Mouse (Mus musculus) CD4-positive, CD25-positive, alpha-beta regulatory T cell, adult 4 months (primary cell): ENCODE data around the gene Lce3c. TPM values are rescaled to one million over a fixed set of nuclear protein-coding genes. Genes with fewer than 3 reads are reported as not detected.

Experiments
- ATAC-seq: one replicate; pipeline ENCODE4 v1.8.0; 2017
- polyA plus RNA-seq, 2 experiments: library from polyadenylated mRNA; unstranded; fragments of 100-300 nt; shearing (Covaris generic); gene quantifications; one replicate each; pipeline ENCODE4 v1.2.1; 2017

The Lce3c gene
- polyA plus RNA-seq, result not detected

DNA sequence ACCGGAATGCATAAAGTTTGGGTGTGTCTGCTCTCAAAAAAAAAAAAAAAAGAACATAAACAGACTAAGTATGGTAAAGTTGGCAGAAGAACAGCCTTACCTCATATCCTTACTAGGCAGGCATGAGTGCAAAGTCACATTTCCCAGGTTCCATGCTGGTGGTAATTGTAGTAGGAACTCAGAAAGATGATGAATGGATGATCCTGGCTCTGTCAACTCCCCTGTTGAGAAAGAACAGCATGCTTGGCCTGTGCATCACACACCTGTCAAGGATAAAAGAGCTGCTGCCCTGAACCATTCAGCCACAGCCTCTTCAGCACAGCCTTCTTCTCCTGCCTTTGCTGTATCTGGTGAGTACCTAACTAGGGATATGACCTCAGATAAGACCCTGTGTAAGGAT lies at the start of gene Lce3c:
TSS of gene Lce3c (plus strand) at position 301 of the 400 bp plus-strand sequence.
- ATAC-seq, result no peak

DNA sequence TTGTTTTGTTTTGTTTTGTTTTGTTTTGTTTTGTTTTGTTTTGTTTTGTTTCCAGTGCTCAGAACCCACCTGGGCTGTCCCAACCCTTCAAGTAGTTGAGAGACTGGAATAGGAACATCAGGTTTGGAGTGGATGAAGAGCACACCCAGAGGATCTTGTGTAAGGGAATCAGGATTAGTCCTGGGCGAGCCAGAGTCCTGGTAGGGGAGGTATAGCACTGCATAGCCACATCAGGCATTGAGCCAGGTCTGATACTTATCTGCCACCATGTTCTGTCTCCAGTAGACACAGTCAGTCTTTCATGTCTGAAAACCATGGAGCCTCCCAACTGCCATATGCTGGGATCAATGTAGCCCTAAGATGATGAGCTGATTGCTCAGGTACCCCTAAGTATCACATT lies 49.8 kb upstream of the Lce3c start:
- no peak for ATAC-seq

DNA sequence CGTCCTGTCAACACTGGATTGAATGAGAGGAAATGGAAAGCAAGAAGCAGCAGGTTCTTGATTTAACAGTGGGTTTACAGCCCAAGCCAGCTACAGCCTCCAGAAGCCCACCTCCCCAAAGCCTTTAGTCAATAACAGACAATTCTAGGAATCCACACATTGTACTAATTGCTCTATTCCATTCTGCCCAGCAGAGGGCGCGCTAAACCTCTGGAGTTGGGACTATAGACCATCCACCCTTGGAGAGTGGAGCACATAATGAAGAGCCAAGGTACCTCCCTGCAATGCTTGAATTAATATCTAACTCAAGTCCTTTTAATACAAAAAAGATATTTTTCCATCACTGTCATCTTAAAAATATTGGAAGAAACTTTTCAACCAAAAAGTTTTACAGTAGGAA lies 41.3 kb upstream of the Lce3c start:
- ATAC-seq, result no peak

DNA sequence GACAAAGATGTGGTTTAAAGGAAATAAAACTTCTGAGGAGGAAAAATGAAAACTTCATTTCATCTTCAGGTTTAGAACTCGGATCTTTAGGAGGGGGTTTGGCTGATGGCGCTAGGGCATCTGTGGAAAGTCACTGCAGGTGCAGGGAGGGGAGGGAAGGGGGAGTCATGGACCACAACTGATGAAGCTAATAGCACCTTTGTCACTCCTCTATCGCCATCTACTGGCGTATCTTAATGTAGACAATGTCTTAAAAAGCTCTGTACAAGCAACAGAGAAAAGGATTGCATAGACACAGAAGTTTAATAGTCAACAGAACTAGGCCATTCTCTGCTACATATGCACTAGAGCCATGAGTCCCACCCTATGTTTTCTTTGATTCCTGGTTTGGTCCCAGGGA lies 40.6 kb upstream of the Lce3c start:
- no peak for ATAC-seq

DNA sequence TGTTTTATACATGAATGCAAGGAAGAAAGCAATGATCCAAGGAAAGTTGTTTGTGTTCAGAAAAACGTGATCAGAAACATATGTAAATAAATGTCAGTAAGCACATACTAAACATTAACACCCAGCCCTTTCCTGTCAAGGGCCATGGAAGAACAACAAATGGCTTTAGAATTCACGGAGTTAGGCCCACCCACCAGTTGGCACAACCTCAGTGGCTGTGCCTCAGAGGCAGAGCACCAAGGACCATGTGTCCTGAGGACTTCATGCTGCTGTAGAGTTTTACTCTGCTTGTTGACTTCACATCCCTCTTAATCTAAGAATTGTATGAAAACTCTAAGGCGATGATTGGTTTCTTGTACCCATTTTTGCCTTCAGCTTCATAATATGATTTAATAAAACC lies 39.1 kb upstream of the Lce3c start:
- no peak for ATAC-seq

DNA sequence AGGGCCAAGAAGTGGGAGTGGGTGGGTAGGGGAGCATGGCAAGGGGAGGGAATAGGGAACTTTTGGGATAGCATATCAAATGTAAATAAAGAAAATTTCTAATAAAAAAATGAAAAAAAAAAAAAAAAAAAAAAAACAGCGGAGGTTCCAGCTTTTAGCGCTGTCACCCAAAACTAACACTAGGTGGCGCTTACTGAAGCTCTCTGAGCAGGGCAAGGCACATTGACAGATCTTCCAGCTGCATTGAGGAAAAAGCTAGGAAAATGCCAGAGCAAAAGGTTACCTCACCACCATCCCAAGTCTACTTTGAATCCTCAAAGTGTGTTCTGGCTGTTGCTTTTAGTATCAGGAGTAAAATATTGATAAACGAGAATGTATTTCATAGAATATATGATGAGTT lies 36.7 kb upstream of the Lce3c start:
- no peak for ATAC-seq

DNA sequence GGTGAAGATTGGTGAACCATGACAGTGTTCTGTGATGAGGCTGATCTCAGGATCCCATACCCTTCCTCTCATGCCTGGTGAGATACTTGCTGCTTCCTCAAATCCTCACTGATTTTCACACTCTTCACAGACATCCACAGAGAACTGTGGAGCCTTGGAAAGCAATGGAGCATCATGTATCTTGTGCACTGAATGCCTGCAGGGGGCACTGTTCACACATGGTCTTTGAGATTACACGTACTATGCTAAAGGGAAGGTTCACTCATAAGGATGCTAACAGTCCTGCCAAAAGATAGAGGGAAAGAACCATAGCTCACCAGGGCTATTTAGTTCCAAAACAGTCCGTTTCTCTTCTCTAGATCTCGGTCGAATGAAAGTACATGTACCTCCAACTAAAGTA lies 23.9 kb upstream of the Lce3c start:
- ATAC-seq, result no peak

DNA sequence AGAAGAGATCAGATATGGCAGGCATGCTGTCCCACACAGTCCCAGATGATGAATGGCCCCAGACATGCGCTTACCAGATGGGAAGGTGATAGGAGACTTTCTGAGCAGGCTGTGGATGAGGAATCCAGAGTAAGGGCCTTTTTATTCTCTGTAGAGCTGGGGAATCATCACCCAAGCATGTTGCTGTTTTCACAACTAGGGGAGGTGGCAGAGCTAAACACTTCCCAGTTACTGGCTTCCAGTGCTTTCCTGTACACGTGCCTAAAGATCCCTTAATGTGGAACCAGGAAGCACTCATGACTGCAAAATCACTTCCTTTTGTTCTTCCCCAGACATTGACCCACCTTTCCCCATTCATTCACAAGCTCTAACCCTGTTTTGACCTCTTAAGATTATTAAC lies 18.2 kb upstream of the Lce3c start, which contains the start of gene Lce3a:
TSS of gene Lce3a (minus strand) at position 101 of the 400 bp plus-strand sequence.
- ATAC-seq, result no peak

DNA sequence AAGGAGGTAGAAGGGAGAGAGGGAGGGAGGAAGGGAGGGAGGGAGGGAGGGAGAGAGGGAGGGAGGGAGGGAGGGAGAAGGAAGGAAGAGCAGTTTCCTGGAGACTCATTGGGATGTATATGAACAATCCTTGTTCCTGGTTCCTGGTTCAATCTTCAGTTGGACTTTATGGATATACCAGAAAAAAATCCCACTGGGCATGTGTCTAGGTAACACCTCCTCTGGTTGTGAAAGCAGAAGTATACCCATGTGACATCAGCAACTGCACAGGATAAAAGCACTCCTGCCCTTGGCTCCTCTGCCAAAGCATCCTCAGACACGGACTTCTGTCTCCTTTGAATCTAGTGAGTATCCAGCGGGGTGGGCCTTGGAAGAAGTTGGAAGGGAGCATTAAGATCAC lies 11.6 kb upstream of the Lce3c start, which contains the start of gene Lce3b:
TSS of gene Lce3b (plus strand) at position 301 of the 400 bp plus-strand sequence.
- ATAC-seq, result no peak

DNA sequence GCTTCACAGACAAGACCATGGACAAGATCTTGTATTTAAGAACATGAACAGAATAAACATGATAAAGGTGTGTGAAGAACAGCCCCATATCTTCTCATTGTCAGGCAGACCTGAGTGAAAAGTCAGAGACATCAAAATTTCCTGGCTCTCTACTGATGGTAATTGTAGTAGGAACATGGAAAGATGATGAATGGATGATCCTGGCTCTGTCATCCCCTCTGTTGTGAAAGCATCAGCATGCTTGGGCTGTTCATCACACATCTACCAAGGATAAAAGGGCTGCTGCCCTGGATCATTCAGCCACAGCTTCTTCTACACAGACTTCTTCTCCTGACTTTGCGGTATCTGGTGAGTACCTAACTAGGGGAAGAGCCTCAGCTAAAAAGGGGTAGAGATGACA lies 12.8 kb downstream of the Lce3c start, which contains the start of gene Lce3d:
TSS of gene Lce3d (plus strand) at position 301 of the 400 bp plus-strand sequence.
- ATAC-seq, result no peak

DNA sequence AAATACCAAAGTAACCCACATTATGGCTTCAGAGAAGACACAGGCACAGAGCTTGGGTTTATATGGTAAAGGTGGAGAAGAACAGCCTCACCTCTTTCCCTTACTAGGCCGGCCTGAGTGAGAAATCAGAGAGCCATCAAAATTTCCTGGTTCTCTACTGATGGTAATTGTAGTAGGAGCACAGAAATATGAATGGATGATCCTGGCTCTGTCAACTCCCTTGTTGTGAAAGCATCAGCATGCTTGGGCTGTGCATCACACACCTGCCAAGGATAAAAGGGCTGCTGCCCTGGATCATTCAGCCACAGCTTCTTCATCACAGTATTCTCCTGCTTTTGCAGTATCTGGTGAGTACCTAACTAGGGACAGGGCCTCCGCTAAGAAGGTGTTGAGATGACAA lies 22.5 kb downstream of the Lce3c start, which contains the start of gene Lce3e:
TSS of gene Lce3e (plus strand) at position 301 of the 400 bp plus-strand sequence.
- ATAC-seq, result no peak

DNA sequence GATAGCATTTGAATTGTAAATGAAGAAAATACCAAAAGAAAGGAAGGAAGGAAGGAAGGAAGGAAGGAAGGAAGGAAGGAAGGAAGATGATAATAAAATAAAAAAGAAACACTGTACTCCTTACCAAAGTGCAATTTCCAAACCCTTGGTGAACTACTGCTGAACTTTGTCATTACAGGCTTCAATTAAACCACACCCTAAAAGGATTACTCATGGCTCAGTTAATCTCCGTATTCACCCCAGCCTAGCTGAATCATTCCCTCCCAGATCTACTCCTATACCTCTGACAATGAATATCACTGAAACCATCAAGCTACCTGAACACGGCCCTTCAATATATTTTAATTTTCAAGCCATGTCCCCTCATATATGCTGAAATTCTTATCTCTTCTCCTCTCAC lies 34.2 kb downstream of the Lce3c start:
- no peak for ATAC-seq

DNA sequence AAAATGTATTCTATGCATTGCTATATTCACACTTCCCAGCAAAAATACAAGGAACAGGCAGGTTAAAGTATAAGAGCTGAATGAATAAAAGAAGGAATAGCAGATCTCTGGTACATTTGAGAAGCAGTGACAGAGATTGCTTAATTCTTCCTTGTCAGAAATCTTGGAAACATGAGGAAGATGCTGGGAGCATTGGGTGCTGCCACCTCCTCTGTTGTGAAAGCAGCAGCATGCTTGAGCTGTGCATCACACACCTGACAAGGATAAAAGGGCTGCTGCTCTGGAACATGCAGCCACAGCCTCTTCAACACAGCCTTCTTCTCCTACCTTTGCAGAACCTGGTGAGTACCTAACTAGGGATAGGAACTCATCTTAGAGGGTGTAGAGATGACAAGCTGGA lies 47.6 kb downstream of the Lce3c start, which contains the start of gene Lce3f:
TSS of gene Lce3f (plus strand) at position 301 of the 400 bp plus-strand sequence.
- no peak for ATAC-seq

Other genes starting within 250 kb of the Lce3c start
- gene Lce1e, start 235.4 kb upstream of the Lce3c start, polyA plus RNA-seq, result not detected
- gene Lce1f, start 224.1 kb upstream of the Lce3c start, polyA plus RNA-seq, result not detected
- gene Gm38119, start 205.4 kb upstream of the Lce3c start, polyA plus RNA-seq, result not detected
- gene Lce1g, start 192.1 kb upstream of the Lce3c start, polyA plus RNA-seq, result not detected
- not detected for gene Lce1h, start 179.4 kb upstream of the Lce3c start, polyA plus RNA-seq
- gene Lce1i, start 165.6 kb upstream of the Lce3c start, polyA plus RNA-seq, result not detected
- not detected for gene Lce1j, start 154.0 kb upstream of the Lce3c start, polyA plus RNA-seq
- gene Lce1k, start 136.6 kb upstream of the Lce3c start, polyA plus RNA-seq, result not detected
- not detected for gene Kprp, start 117.2 kb upstream of the Lce3c start, polyA plus RNA-seq
- not detected for gene Lce1l, start 93.2 kb upstream of the Lce3c start, polyA plus RNA-seq
- gene 2310050C09Rik, start 74.3 kb upstream of the Lce3c start, polyA plus RNA-seq, result not detected
- gene Lce3a, start 18.3 kb upstream of the Lce3c start, polyA plus RNA-seq, result not detected
- gene Lce3b, start 11.5 kb upstream of the Lce3c start, polyA plus RNA-seq, result not detected
- gene Lce3d, start 12.9 kb downstream of the Lce3c start, polyA plus RNA-seq, result not detected
- not detected for gene Lce3e, start 22.6 kb downstream of the Lce3c start, polyA plus RNA-seq
- gene Lce3f, start 47.7 kb downstream of the Lce3c start, polyA plus RNA-seq, result not detected
- not detected for gene Crct1, start 71.2 kb downstream of the Lce3c start, polyA plus RNA-seq
- gene Lce1m, start 74.6 kb downstream of the Lce3c start, polyA plus RNA-seq, result not detected
- under 1 TPM in 1 of 2 experiments, not detected in 1; 0.19 TPM for gene Gm4858, start 124.3 kb downstream of the Lce3c start, polyA plus RNA-seq
- not detected for gene Crnn, start 200.3 kb downstream of the Lce3c start, polyA plus RNA-seq